Mouse (Mus musculus) C2C12 (cell line): ENCODE measurements around the gene Pla2g6.

Experiments used
- CTCF ChIP-seq: IDR thresholded peaks from one replicate; pipeline ENCODE4 v1.5.1; 2011; ENCODE audit not compliant: control insufficient read depth, insufficient read depth, insufficient read length
- MAX ChIP-seq: IDR thresholded peaks from one replicate; pipeline ENCODE4 v1.6.1; 2011; ENCODE audit warnings: mild to moderate bottlenecking, control low read depth
- USF1 ChIP-seq: IDR thresholded peaks from one replicate; pipeline ENCODE4 v1.6.1; 2011; ENCODE audit warnings: low read depth, mild to moderate bottlenecking, control low read depth, moderate library complexity

GRCm38 (mm10) chr15:79321733-79322190, 6.4 kb downstream of the Pla2g6 start:
- no peak for TF ChIP-seq CTCF
- TF ChIP-seq USF1 = no peak
- no peak for TF ChIP-seq MAX
